Mouse (Mus musculus) limb, embryonic 14.5 days (tissue): ENCODE data around the gene Mcrip1. TPM values are rescaled to one million over a fixed set of nuclear protein-coding genes. Genes with fewer than 3 reads are reported as not detected.

ENCODE experiments used
- ATAC-seq: fragments of 200-750 bp; cut with Nextera tagmentation; 2 replicates; pipeline ENCODE4 v1.8.0; 2017; ENCODE audit warnings: low read depth, moderate number of reproducible peaks, moderate TSS enrichment; ENCODE audit not compliant: low FRiP score
- DNase-seq: peaks from one replicate; pipeline ENCODE4 v3.0.0-alpha.2; 2015; ENCODE audit warnings: low spot score
- H3K27ac ChIP-seq: fragments of 300-500 bp; sonication (generic); replicated peaks from 2 replicates; pipeline ENCODE4 v1.5.1; 2014; ENCODE audit warnings: low read depth, mild to moderate bottlenecking, low read length, moderate library complexity, mixed read lengths
- H3K27me3 ChIP-seq: fragments of 300-500 bp; sonication (generic); 2 replicates; pipeline ENCODE4 v1.6.1; 2014; ENCODE audit warnings: low read length, mixed read lengths; ENCODE audit not compliant: control insufficient read depth, insufficient read depth
- H3K36me3 ChIP-seq: fragments of 300-500 bp; sonication (generic); 2 replicates; pipeline ENCODE4 v1.6.1; 2014; ENCODE audit warnings: mild to moderate bottlenecking, low read length, moderate library complexity, mixed read lengths; ENCODE audit not compliant: control insufficient read depth, insufficient read depth
- H3K4me1 ChIP-seq: fragments of 300-500 bp; sonication (generic); 2 replicates; pipeline ENCODE4 v1.6.1; 2014; ENCODE audit warnings: antibody characterized with exemption, low read length, mixed read lengths; ENCODE audit not compliant: control insufficient read depth, insufficient read depth
- H3K4me2 ChIP-seq: fragments of 300-500 bp; sonication (generic); replicated peaks from 2 replicates; pipeline ENCODE4 v1.6.1; 2014; ENCODE audit warnings: low read depth, mild to moderate bottlenecking, low read length, moderate library complexity; ENCODE audit not compliant: severe bottlenecking
- H3K4me3 ChIP-seq: fragments of 300-500 bp; sonication (generic); replicated peaks from 2 replicates; pipeline ENCODE4 v1.5.1; 2014; ENCODE audit warnings: low read length
- H3K9ac ChIP-seq: fragments of 300-500 bp; sonication (generic); 2 replicates; pipeline ENCODE4 v1.6.1; 2014; ENCODE audit warnings: mild to moderate bottlenecking, low read depth, low read length, moderate library complexity; ENCODE audit not compliant: severe bottlenecking
- H3K9me3 ChIP-seq: fragments of 300-500 bp; sonication (generic); 2 replicates; pipeline ENCODE4 v1.6.1; 2016; ENCODE audit warnings: low read length; ENCODE audit not compliant: control insufficient read depth
- POLR2A ChIP-seq: fragments of 200-500 bp; IDR thresholded peaks from 2 replicates; pipeline ENCODE4 v1.8.0; 2012; ENCODE audit warnings: inconsistent platforms, mild to moderate bottlenecking, moderate library complexity, borderline replicate concordance; ENCODE audit not compliant: insufficient read depth, insufficient read length; ENCODE audit errors: extremely low read depth
- WGBS: fragments of 180-500 bp; shearing (Covaris S2); extraction: QIAGEN DNeasy Blood & Tissue Kit; methylation state at CpG from one replicate; pipeline ENCODE4 v1.1.7; 2014; 5-methylcytosine and 5-hydroxymethylcytosine counted together
- polyA plus RNA-seq, 2 experiments: library from polyadenylated mRNA; depleted of rRNA in 1 of 2; stranded (reverse) in 1 of 2; unstranded in 1 of 2; fragments of >200 nt; fragmentation: Nextera tagmentation in 1 of 2; extraction: Ambion mirVana in 1 of 2; gene quantifications; 2 replicates each; pipeline versions ENCODE4 v1.2.1 to v1.2.3; 2012 to 2014

Mcrip1 gene
- polyA plus RNA-seq, 2 experiments: 203 to 271 TPM

DNA sequence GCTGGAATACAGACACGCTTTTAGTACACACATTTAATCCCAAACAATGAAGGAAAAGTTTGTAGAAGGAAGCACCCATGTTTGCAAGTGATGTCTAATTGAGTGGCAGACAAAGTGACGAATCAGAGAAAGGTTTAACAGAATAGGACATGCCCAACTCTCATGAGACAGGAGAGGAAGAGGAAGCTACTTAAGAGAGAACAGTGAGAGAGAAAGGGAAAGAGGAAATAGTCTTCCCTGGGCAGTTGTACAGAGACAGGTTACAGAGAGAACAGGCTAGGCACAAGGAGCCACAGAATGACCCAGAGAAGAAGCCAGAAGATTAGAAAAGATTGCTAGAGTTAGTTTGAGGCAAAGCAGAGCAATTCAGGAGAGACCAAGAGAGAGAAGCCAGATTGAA is 23.6 kb downstream of the Mcrip1 start:
- H3K27me3 ChIP-seq: peaks cover 26% of the 10 kb centered on the region
- H3K9me3 ChIP-seq: no peaks in the 10 kb centered on the region
- ATAC-seq: no peak
- no peak overlapping the region for H3K4me3 ChIP-seq
- H3K4me1 ChIP-seq: peaks cover 6% of the 10 kb centered on the region; the same call in 1 of the 2 replicates
- no peak overlapping the region for H3K4me2 ChIP-seq
- H3K9ac ChIP-seq: no peak overlapping the region
- WGBS: 81% methylated on average over 2 of the region's 2 CpGs
- TF ChIP-seq POLR2A: no peak
- no peak overlapping the region for H3K27ac ChIP-seq
- DNase-seq: no peak
- no peaks in the 10 kb centered on the region for H3K36me3 ChIP-seq

DNA sequence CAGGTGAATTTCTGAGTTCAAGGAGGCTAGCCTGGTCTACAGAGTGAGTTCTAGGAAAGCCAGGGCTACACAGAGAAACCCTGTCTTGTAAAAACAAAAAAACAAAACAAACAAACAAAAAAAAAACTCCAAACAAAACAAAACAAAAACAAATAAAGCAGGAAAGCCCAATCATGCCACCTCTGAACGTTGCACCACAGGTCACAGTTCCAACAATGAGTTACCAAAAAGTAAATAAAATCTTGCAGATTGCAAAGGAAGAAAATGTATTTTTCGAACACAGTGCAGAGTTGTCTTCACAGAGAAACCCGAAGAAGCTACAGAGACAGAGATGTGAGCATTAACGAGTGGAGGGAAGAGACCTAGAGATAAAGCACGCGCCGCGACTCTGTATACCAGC is 26.9 kb downstream of the Mcrip1 start:
- DNase-seq: no peak
- no peak for ATAC-seq
- H3K9me3 ChIP-seq: no peaks in the 10 kb centered on the region
- no peak for TF ChIP-seq POLR2A
- no peaks in the 10 kb centered on the region for H3K36me3 ChIP-seq
- H3K9ac ChIP-seq: no peak overlapping the region
- H3K27ac ChIP-seq: no peak overlapping the region
- H3K27me3 ChIP-seq: no peaks in the 10 kb centered on the region
- H3K4me3 ChIP-seq: no peak overlapping the region
- WGBS: 90% methylated on average over 8 of the region's 8 CpGs
- 0 out of 2 replicates have a peak, but pooled peaks cover 4% of the 10 kb centered on the region for H3K4me1 ChIP-seq
- no peak overlapping the region for H3K4me2 ChIP-seq

DNA sequence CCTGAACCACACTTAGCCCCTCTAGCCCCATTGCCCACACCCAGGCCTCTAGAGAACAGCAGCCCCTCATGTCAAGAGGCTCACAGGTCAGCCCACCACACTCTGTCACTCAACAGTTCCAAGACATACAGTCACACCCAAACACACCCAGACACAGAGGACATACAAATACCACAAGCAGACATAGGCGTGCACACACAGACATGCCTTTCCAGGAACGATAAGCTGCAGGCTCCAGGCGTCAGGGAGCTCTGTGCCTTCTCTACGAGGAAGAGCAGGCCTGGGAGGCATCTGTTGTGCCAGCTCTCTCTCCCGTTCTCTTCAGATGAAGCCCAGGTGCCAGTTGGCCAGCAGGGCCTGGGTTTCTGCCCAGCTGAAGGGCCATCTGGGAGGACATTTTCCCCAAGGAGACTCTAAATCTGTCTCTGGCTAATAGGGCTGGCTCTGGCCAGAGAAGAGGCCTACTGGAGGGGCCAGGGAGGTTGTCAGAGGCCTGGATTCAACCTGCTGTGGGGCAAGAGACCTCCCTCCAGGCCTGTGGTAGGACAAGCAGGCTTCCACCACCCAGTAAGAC is 28.5 kb downstream of the Mcrip1 start:
- Histone ChIP-seq H3K27me3 (no peaks in the 10 kb centered on the region), H3K36me3 (no peaks in the 10 kb centered on the region), H3K27ac (no peak overlapping the region), H3K4me2 (no peak overlapping the region), H3K9ac (no peak overlapping the region), H3K4me3 (no peak overlapping the region), H3K9me3 (no peaks in the 10 kb centered on the region), H3K4me1 (0 out of 2 replicates have a peak, but pooled peaks cover 4% of the 10 kb centered on the region)
- no peak for DNase-seq
- no peak for ATAC-seq
- WGBS: 73% methylated on average over 5 of the region's 5 CpGs
- no peak for TF ChIP-seq POLR2A

DNA sequence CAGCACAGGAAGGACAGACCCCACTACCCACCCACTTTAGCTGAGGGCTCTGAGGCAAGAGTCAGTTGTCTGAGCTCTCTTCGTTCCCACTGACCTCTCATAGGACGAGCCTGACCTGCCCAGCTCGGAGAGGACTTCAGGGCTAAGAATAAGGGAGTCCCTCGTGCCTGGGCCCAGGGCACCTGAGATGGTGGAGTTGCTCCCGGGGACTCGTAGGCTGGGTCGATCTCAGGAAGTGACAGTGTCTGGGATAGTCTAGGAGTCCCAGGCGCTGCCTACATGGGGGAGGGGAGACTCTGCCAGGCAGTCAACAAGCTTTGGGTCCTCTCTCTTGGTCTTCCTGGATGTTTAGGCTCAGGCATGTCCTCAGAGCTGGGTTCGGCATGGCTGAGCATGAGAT is 29.0 kb downstream of the Mcrip1 start:
- H3K4me3 ChIP-seq: no peak overlapping the region
- H3K36me3 ChIP-seq: no peaks in the 10 kb centered on the region
- 0 out of 2 replicates have a peak, but pooled peaks cover 4% of the 10 kb centered on the region for H3K4me1 ChIP-seq
- no peaks in the 10 kb centered on the region for H3K27me3 ChIP-seq
- H3K4me2 ChIP-seq: no peak overlapping the region
- ATAC-seq (no peak), DNase-seq (no peak)
- H3K9me3 ChIP-seq: no peaks in the 10 kb centered on the region
- TF ChIP-seq POLR2A: no peak
- no peak overlapping the region for H3K27ac ChIP-seq
- WGBS: 72% methylated on average over 9 of the region's 9 CpGs
- no peak overlapping the region for H3K9ac ChIP-seq

DNA sequence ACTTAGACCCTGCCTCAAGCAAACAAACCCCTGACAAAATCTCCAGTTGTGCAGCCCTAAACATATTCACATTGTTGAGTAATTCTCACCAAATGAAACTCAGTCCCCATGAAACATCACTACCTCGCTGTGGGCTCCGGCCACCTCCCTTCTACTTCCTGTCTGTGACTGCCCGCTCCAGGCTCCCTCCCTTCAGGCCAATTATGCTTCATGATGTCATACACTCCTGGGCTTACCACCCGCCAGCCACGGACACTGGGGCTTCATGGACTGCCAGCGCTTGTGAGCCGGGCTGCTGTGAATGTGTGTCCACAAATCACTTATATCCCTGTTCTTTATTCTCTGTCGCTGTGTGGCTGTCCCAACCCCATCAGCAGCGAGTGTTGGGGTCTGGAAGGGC is 29.8 kb downstream of the Mcrip1 start:
- WGBS: 28% methylated on average over 9 of the region's 9 CpGs
- H3K4me3 ChIP-seq: no peak overlapping the region

More for the DNA sequence above, 29.8 kb downstream of the Mcrip1 start:
- Histone ChIP-seq H3K27me3 (no peaks in the 10 kb centered on the region), H3K9ac (peak overlapping the region; percentile 5; the same call in 1 of the 2 replicates), H3K4me2 (no peak overlapping the region), H3K36me3 (no peaks in the 10 kb centered on the region), H3K4me1 (0 out of 2 replicates have a peak, but pooled peaks cover 4% of the 10 kb centered on the region), H3K9me3 (no peaks in the 10 kb centered on the region), H3K27ac (no peak overlapping the region)
- DNase-seq: no peak
- no peak for TF ChIP-seq POLR2A
- ATAC-seq: 0 out of 2 replicates have a peak, but pooled peaks have one; percentile 23
